Mouse (Mus musculus): Measurements from ENCODE around the gene Kdm6b. TPM values are rescaled to one million over a fixed set of nuclear protein-coding genes. Genes with fewer than 3 reads are reported as not detected.
A peak's percentile ranks its signal among the peaks of the same experiment; 100 is the strongest.

The Kdm6b gene
- polyA plus RNA-seq, 1 experiment from 2014 or later, result 24.3 TPM

DNA sequence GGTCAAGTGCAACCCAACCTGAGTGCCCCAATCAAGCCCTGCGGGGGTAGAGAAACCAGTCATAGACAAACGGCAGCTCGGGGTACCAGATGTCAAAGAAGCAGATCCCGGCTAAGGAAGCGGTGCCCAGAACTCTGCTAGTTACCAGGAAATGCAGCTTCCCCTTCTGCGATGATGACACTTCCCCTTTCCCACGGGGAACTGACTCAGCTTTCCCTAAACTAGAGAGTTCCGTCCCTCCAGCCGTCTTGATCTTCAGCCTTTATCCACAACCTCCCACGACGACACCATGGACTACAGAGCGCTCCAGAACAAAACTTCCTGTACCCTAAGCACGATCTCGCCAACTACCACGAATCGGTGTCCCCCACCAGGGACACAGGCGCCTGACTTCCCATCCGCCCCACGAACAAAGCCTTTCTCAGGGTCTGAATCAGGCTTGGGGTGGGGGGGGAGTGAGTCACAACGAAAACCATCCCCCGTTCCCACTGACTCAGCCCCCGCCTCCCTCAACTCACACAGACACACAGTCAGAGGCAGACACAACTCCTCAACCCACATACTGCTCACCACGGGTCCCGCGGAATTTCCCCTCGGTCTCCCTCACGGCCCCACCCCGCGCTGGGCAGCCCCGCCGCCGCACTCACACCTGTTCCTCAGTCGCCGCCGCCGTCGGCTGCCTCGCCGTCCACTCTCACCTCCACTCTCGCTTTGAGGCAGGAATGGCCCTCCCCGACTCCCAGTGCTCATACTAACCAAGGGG lies 3.0 kb downstream of the Kdm6b start:
- Histone ChIP-seq H3K4me2 (ENCODE audit: low read depth, low read length) (peak overlapping the region; percentile 92), H3K36me3 (ENCODE audit: control insufficient read depth, insufficient read depth, low read length) (peaks cover 44% of the 10 kb centered on the region), H3K27me3 (replicated peaks; ENCODE audit: control insufficient read depth, insufficient read depth, low read length) (no peaks in the 10 kb centered on the region), H3K9me3 (ENCODE audit: control insufficient read depth, low read length) (no peaks in the 10 kb centered on the region), H3K4me3 (ENCODE audit: low read depth, low read length) (peak overlapping the region; percentile 77), H3K27ac (replicated peaks; ENCODE audit: low read depth, low read length) (peak overlapping the region; percentile 97), H3K4me1 (ENCODE audit: control insufficient read depth, insufficient read depth, low read length) (peaks cover 46% of the 10 kb centered on the region), H3K9ac (ENCODE audit: low read depth, low read length) (peak overlapping the region; percentile 90)
- DNase-seq (ENCODE audit: low spot score) (peak; percentile 59), ATAC-seq (ENCODE audit: low read depth) (peak; percentile 4; the same call in 1 of the 2 replicates)
- WGBS, result under 1% methylated on average over 35 of the region's 41 CpGs

- Histone ChIP-seq H3K4me3 (ENCODE audit: low read depth, low read length) (peak overlapping the region; percentile 77), H3K36me3 (ENCODE audit: control insufficient read depth, insufficient read depth, low read length) (peaks cover 50% of the 10 kb centered on the region), H3K27ac (replicated peaks; ENCODE audit: low read depth, low read length) (peak overlapping the region; percentile 97), H3K4me2 (ENCODE audit: low read depth, low read length) (peak overlapping the region; percentile 92), H3K27me3 (replicated peaks; ENCODE audit: control insufficient read depth, insufficient read depth, low read length) (no peaks in the 10 kb centered on the region), H3K4me1 (ENCODE audit: control insufficient read depth, insufficient read depth, low read length) (peaks cover 44% of the 10 kb centered on the region), H3K9me3 (ENCODE audit: control insufficient read depth, low read length) (no peaks in the 10 kb centered on the region), H3K9ac (ENCODE audit: low read depth, low read length) (peak overlapping the region; percentile 90)
- no peak for ATAC-seq (ENCODE audit: low read depth)
- no peak for DNase-seq (ENCODE audit: low spot score)
- WGBS, result 1% methylated on average over 18 of the region's 18 CpGs
These were observed 3.5 kb downstream of the Kdm6b start for GRCm38 (mm10) chr11:69410045-69410309.

- Histone ChIP-seq H3K27me3 (replicated peaks; ENCODE audit: control insufficient read depth, insufficient read depth, low read length) (no peaks in the 10 kb centered on the region), H3K36me3 (ENCODE audit: control insufficient read depth, insufficient read depth, low read length) (peaks cover 54% of the 10 kb centered on the region), H3K9me3 (ENCODE audit: control insufficient read depth, low read length) (no peaks in the 10 kb centered on the region), H3K9ac (ENCODE audit: low read depth, low read length) (peak overlapping the region; percentile 90), H3K4me3 (ENCODE audit: low read depth, low read length) (peak overlapping the region; percentile 77), H3K27ac (replicated peaks; ENCODE audit: low read depth, low read length) (peak overlapping the region; percentile 97), H3K4me2 (ENCODE audit: low read depth, low read length) (peak overlapping the region; percentile 92), H3K4me1 (ENCODE audit: control insufficient read depth, insufficient read depth, low read length) (peaks cover 39% of the 10 kb centered on the region)
- WGBS, result under 1% methylated on average over 29 of the region's 46 CpGs
- ATAC-seq (ENCODE audit: low read depth) (peak; percentile 51), DNase-seq (ENCODE audit: low spot score) (peak; percentile 93)
These were observed 4.0 kb downstream of the Kdm6b start for GRCm38 (mm10) chr11:69409378-69410044.

- WGBS, result under 1% methylated on average over 32 of the region's 33 CpGs
- peak overlapping the region; percentile 90 for H3K9ac ChIP-seq (ENCODE audit: low read depth, low read length)
- H3K9me3 ChIP-seq (ENCODE audit: control insufficient read depth, low read length), result no peaks in the 10 kb centered on the region
- DNase-seq (ENCODE audit: low spot score) (peak; percentile 97), ATAC-seq (ENCODE audit: low read depth) (peak; percentile 82)
- H3K36me3 ChIP-seq (ENCODE audit: control insufficient read depth, insufficient read depth, low read length), result peaks cover 62% of the 10 kb centered on the region
- H3K4me1 ChIP-seq (ENCODE audit: control insufficient read depth, insufficient read depth, low read length), result peaks cover 31% of the 10 kb centered on the region
- peak overlapping the region; percentile 77 for H3K4me3 ChIP-seq (ENCODE audit: low read depth, low read length)
- peak overlapping the region; percentile 92 for H3K4me2 ChIP-seq (ENCODE audit: low read depth, low read length)
- H3K27ac ChIP-seq (replicated peaks; ENCODE audit: low read depth, low read length), result peak overlapping the region; percentile 97
- no peaks in the 10 kb centered on the region for H3K27me3 ChIP-seq (replicated peaks; ENCODE audit: control insufficient read depth, insufficient read depth, low read length)
These were observed 4.7 kb downstream of the Kdm6b start for GRCm38 (mm10) chr11:69408541-69409377.

- 0 out of 2 replicates have a peak overlapping the region, but pooled peaks have one; percentile 90 for H3K9ac ChIP-seq (ENCODE audit: low read depth, low read length)
- no peak overlapping the region for H3K4me3 ChIP-seq (ENCODE audit: low read depth, low read length)
- no peak overlapping the region for H3K27ac ChIP-seq (replicated peaks; ENCODE audit: low read depth, low read length)
- ATAC-seq (ENCODE audit: low read depth) (no peak), DNase-seq (ENCODE audit: low spot score) (no peak)
- no peaks in the 10 kb centered on the region for H3K27me3 ChIP-seq (replicated peaks; ENCODE audit: control insufficient read depth, insufficient read depth, low read length)
- no peaks in the 10 kb centered on the region for H3K9me3 ChIP-seq (ENCODE audit: control insufficient read depth, low read length)
- peaks cover 20% of the 10 kb centered on the region for H3K4me1 ChIP-seq (ENCODE audit: control insufficient read depth, insufficient read depth, low read length)
- peaks cover 65% of the 10 kb centered on the region for H3K36me3 ChIP-seq (ENCODE audit: control insufficient read depth, insufficient read depth, low read length)
- peak overlapping the region; percentile 92 for H3K4me2 ChIP-seq (ENCODE audit: low read depth, low read length)
- WGBS, result 93% methylated on average over 4 of the region's 4 CpGs
These were observed 5.8 kb downstream of the Kdm6b start for GRCm38 (mm10) chr11:69407724-69408004.

DNA sequence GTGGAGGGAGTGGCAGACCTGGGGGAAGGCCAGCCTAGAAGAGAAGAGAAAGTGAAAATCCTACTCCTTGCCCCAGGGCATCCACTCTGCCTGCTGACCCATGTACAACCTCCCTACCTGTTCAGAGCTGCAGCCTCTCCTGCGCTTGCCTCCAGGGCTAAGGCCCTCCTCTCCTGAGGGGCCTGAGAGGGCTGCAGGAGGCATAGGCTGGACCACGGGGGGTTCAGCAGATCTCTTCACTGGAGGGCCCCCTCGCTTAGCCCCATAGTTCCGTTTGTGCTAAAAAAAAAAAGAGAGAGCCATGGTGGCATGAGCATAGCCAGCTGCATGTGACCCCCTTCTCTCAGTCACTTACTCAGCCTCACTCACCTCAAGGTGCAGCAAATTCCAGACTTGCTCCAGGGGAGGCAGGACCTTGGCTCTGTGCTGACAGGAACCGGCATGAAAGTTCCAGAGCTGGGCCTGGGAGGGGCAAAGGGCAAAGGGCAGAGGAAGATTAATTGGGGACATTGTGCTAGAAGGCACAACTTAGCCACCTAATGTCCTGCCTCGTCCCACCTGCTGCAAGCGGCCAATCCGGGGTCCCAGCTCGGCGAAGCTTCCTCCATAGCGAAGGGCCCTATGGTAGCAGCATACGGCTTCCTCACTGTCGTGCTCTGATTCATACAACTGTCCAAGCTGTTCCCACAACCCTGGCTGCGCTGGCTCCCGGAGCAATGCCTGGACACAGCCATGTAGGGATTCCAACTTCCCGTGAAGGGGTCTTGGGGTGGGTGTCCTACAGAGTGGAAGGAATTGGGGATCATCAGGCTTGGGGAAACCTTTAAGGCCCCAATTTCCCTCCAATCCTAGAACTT lies 6.4 kb downstream of the Kdm6b start:
- Histone ChIP-seq H3K27ac (replicated peaks; ENCODE audit: low read depth, low read length) (no peak overlapping the region), H3K4me1 (ENCODE audit: control insufficient read depth, insufficient read depth, low read length) (peaks cover 15% of the 10 kb centered on the region), H3K4me2 (ENCODE audit: low read depth, low read length) (no peak overlapping the region), H3K9ac (ENCODE audit: low read depth, low read length) (no peak overlapping the region), H3K27me3 (replicated peaks; ENCODE audit: control insufficient read depth, insufficient read depth, low read length) (no peaks in the 10 kb centered on the region), H3K9me3 (ENCODE audit: control insufficient read depth, low read length) (no peaks in the 10 kb centered on the region), H3K36me3 (ENCODE audit: control insufficient read depth, insufficient read depth, low read length) (peaks cover 63% of the 10 kb centered on the region), H3K4me3 (ENCODE audit: low read depth, low read length) (no peak overlapping the region)
- WGBS, result 87% methylated on average over 16 of the region's 16 CpGs
- DNase-seq (ENCODE audit: low spot score) (no peak), ATAC-seq (ENCODE audit: low read depth) (no peak)

- Histone ChIP-seq H3K27me3 (replicated peaks; ENCODE audit: control insufficient read depth, insufficient read depth, low read length) (no peaks in the 10 kb centered on the region), H3K9me3 (ENCODE audit: control insufficient read depth, low read length) (no peaks in the 10 kb centered on the region), H3K27ac (replicated peaks; ENCODE audit: low read depth, low read length) (no peak overlapping the region), H3K4me2 (ENCODE audit: low read depth, low read length) (no peak overlapping the region), H3K9ac (ENCODE audit: low read depth, low read length) (no peak overlapping the region), H3K4me1 (ENCODE audit: control insufficient read depth, insufficient read depth, low read length) (peaks cover 10% of the 10 kb centered on the region; the same call in 1 of the 2 replicates), H3K4me3 (ENCODE audit: low read depth, low read length) (no peak overlapping the region), H3K36me3 (ENCODE audit: control insufficient read depth, insufficient read depth, low read length) (peaks cover 69% of the 10 kb centered on the region)
- DNase-seq (ENCODE audit: low spot score) (no peak), ATAC-seq (ENCODE audit: low read depth) (no peak)
- WGBS, result 87% methylated on average over 19 of the region's 19 CpGs
These were observed 7.2 kb downstream of the Kdm6b start for GRCm38 (mm10) chr11:69406282-69406681.
